Mouse (Mus musculus) liver, embryonic 13.5 days (tissue): Measurements from ENCODE around the gene Klrb1c. TPM values are rescaled to one million over a fixed set of nuclear protein-coding genes. Genes with fewer than 3 reads are reported as not detected.
"Not testable (repeated sequence)": the region's sequence is repeated elsewhere in the genome, so short reads cannot be mapped to it uniquely, and the experiment has no call there.

Source experiments
- ATAC-seq: fragments of 200-750 bp; cut with Nextera tagmentation; 2 replicates; pipeline ENCODE4 v1.8.0; 2017; ENCODE audit warnings: low read depth, mild to moderate bottlenecking, moderate number of reproducible peaks, moderate library complexity
- DNase-seq: peaks from one replicate; pipeline ENCODE4 v3.0.0; 2022
- H3K27ac ChIP-seq: fragments of 300-500 bp; sonication (generic); 2 replicates; pipeline ENCODE4 v1.5.1; 2015; ENCODE audit warnings: moderate library complexity, mild to moderate bottlenecking, inconsistent platforms
- H3K27me3 ChIP-seq: fragments of 300-500 bp; sonication (generic); 2 replicates; pipeline ENCODE4 v1.6.1; 2015; ENCODE audit warnings: mild to moderate bottlenecking, inconsistent platforms
- H3K36me3 ChIP-seq: fragments of 300-500 bp; sonication (generic); 2 replicates; pipeline ENCODE4 v1.6.1; 2015; ENCODE audit warnings: mild to moderate bottlenecking, inconsistent platforms
- H3K4me1 ChIP-seq: fragments of 300-500 bp; sonication (generic); replicated peaks from 2 replicates; pipeline ENCODE4 v1.6.1; 2015; ENCODE audit warnings: inconsistent platforms
- H3K4me2 ChIP-seq: fragments of 300-500 bp; sonication (generic); 2 replicates; pipeline ENCODE4 v1.6.1; 2015; ENCODE audit warnings: inconsistent platforms, mild to moderate bottlenecking, moderate library complexity
- H3K4me3 ChIP-seq: fragments of 300-500 bp; sonication (generic); replicated peaks from 2 replicates; pipeline ENCODE4 v1.5.1; 2015; ENCODE audit warnings: mild to moderate bottlenecking, inconsistent platforms
- H3K9ac ChIP-seq: fragments of 300-500 bp; sonication (generic); 2 replicates; pipeline ENCODE4 v1.6.1; 2015; ENCODE audit warnings: mild to moderate bottlenecking, inconsistent platforms
- H3K9me3 ChIP-seq: fragments of 300-500 bp; sonication (generic); replicated peaks from 2 replicates; pipeline ENCODE4 v1.6.1; 2016; ENCODE audit warnings: inconsistent platforms
- WGBS: fragments of 180-500 bp; shearing (Covaris S2); methylation state at CpG from one replicate; pipeline ENCODE4 v1.1.7; 2015; ENCODE audit not compliant: insufficient replicate concordance; 5-methylcytosine and 5-hydroxymethylcytosine counted together
- polyA plus RNA-seq: library from polyadenylated mRNA; unstranded; fragments of >200 nt; fragmentation: Nextera tagmentation; extraction: Ambion mirVana; gene quantifications from 2 replicates; pipeline ENCODE4 v1.2.1, GENCODE M21; 2015

Gene Klrb1c
- polyA plus RNA-seq, 1 experiment from 2014 or later = 0.10 TPM

DNA sequence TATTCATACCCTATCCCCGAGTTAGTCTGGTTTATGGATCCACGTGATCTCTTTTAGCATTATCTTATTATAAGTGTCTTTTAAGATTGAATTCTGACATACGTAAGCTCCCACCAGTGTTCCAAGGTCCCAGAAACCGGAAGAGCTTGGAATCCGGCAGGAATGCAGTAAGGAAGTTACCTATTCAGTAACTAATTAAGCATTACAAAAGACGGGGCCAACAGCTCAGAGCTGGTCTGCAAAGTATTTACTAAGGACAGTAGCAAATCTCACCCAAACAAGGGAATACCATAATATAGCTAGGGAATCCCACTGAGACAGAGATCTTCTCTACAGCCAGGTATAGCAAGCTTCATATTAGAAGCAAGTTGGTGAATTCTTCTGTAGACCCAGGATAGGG, 42.0 kb downstream of the Klrb1c start:
- not testable (repeated sequence) for H3K4me1 ChIP-seq, H3K9me3 ChIP-seq, H3K36me3 ChIP-seq, DNase-seq, H3K27me3 ChIP-seq, H3K4me3 ChIP-seq, H3K27ac ChIP-seq, H3K9ac ChIP-seq, H3K4me2 ChIP-seq, ATAC-seq
- WGBS = 63% methylated on average over 6 of the region's 6 CpGs

DNA sequence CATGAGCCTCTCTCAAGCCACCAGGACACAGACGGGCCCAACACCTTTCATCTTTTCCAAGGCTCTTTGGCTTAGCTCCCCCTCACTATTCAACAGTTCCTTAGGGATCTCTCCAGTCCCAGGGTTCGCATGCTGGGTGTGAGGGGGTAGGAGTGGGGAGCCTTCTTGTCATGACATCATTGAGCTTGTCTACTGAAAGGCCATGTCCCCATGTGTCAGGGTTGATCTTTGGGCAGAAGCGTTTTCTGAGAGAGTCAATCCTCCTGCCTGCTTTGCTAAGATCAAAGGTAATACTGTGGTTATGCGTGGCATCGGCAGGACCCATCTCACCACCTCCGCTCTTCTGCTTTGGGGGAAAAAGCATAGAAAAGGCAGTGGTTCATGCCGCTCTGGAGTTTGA, 51.6 kb downstream of the Klrb1c start:
- no peaks in the 10 kb centered on the region for H3K4me1 ChIP-seq
- DNase-seq = no peak
- 71% methylated on average over 7 of the region's 7 CpGs for WGBS
- no peaks in the 10 kb centered on the region for H3K27me3 ChIP-seq
- H3K4me2 ChIP-seq = no peak overlapping the region
- no peak for ATAC-seq
- H3K9ac ChIP-seq = no peak overlapping the region
- H3K36me3 ChIP-seq = no peaks in the 10 kb centered on the region
- no peak overlapping the region for H3K4me3 ChIP-seq
- H3K9me3 ChIP-seq = no peaks in the 10 kb centered on the region
- no peak overlapping the region for H3K27ac ChIP-seq

DNA sequence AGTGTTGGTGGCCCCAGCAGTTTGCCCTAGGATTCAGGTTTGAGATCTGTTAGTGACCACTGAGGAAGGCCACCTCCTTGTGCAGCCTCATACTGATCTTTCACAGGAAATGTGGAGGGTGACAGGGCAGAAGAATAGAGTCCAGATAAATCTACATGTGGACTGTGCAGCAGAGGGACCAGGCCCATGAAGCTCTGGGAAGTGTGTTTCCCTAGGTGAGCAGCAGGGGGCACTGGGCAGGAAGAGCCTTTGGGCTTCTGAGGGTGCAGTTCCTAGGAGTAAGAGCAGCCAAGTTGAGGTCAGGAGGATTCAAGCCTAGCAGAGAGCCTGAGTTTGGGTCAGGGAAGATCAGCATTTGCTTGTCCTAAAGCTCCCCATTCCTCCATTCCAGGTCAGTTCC, 52.9 kb downstream of the Klrb1c start:
- H3K4me3 ChIP-seq = no peak overlapping the region
- H3K4me1 ChIP-seq = no peaks in the 10 kb centered on the region
- no peak for ATAC-seq
- H3K4me2 ChIP-seq = no peak overlapping the region
- H3K9ac ChIP-seq = no peak overlapping the region
- no peaks in the 10 kb centered on the region for H3K36me3 ChIP-seq
- H3K27ac ChIP-seq = no peak overlapping the region
- DNase-seq = no peak
- no peaks in the 10 kb centered on the region for H3K27me3 ChIP-seq
- no peaks in the 10 kb centered on the region for H3K9me3 ChIP-seq

DNA sequence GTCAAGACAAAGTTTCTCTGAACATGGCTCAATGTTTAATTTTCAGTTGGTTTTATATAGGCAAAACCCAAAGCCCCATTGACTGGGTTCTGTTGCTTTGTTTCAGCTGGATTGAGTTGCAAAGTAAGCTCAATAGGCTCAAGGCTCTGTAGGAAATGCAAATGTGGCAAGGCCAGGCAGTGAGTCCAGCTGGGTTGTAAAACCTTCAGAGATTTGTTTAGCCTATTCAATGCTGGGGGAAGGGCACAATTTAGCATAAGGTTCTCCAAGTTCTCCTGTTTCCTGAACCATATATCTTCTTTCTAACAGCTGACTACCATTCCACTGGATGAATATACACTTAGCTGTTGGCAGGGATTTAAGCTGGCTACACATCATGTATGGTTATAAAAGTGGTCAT, 54.1 kb downstream of the Klrb1c start:
- Histone ChIP-seq H3K9ac (no peak overlapping the region), H3K27ac (no peak overlapping the region), H3K27me3 (no peaks in the 10 kb centered on the region), H3K36me3 (no peaks in the 10 kb centered on the region), H3K4me3 (no peak overlapping the region), H3K4me1 (no peaks in the 10 kb centered on the region), H3K9me3 (no peaks in the 10 kb centered on the region), H3K4me2 (no peak overlapping the region)
- ATAC-seq (no peak), DNase-seq (no peak)

DNA sequence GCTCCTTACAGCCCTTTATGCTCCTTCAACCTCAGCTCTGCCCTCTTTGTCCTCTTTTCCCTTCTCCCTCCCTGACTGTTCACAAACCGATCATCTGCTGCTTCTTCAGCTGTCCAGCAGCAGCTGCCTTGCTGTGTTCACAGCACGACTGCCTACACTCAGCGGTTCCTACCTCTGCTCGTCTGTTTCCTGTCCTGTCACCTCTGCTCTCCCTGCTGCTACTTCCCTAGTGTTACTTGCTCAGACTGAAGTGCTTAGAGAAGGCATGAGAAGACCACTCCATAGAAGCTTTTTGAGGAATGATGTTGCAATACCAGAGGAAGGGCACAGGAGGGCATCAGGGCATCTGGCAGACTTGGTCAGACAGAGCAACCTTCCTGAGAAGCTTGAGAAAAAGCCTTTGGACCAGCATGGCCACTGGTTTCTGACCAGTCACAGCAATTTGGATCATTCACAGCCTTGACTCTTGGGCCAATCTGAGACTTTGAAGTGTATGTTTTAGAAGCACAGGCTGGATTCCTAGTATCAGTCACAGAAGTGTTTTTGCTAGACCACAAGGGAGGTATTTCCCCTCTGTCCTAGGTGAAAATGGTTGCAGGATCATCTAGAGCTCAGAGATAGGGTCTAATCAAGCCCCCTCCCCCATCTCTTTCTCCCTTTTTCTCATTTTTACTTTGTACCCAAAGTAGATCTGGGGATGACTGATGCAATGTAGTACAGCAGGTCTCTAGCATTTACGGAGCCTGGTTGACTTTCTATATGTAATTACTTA, 54.9 kb downstream of the Klrb1c start:
- H3K4me3 ChIP-seq = no peak overlapping the region
- ATAC-seq = no peak
- no peaks in the 10 kb centered on the region for H3K4me1 ChIP-seq
- 29% methylated on average over 5 of the region's 5 CpGs for WGBS
- DNase-seq = no peak
- no peaks in the 10 kb centered on the region for H3K36me3 ChIP-seq
- H3K27ac ChIP-seq = no peak overlapping the region
- H3K9ac ChIP-seq = no peak overlapping the region
- H3K4me2 ChIP-seq = no peak overlapping the region
- H3K27me3 ChIP-seq = no peaks in the 10 kb centered on the region
- no peaks in the 10 kb centered on the region for H3K9me3 ChIP-seq

DNA sequence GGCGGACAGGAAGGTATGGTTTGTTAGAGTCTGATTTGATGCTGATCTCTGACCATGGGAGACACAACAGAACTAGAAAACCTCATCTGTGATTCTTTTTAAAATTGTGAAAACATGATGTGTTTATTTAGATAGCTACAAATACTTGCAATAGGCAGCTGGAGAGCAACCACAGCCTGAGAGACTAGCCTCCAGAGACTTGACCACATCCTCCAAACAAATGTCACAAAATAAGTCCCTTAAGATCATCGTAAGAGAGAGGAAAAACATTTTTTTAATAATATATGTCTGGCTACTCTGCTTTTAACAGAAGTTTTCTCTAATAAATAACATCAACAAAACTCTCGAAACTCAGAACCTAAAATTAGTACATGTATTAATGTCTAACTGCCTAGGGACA, 57.0 kb downstream of the Klrb1c start:
- 58% methylated on average over 3 of the region's 3 CpGs for WGBS
- Histone ChIP-seq H3K27me3 (no peaks in the 10 kb centered on the region), H3K9me3 (no peaks in the 10 kb centered on the region), H3K36me3 (no peaks in the 10 kb centered on the region), H3K4me3 (no peak overlapping the region), H3K9ac (no peak overlapping the region), H3K27ac (no peak overlapping the region), H3K4me1 (no peaks in the 10 kb centered on the region), H3K4me2 (no peak overlapping the region)
- DNase-seq = no peak
- ATAC-seq = no peak

Other genes starting within 250 kb of the Klrb1c start
- 4.4 and 4.6 TPM in 2 replicates for gene A2ml1, start 207.6 kb downstream of the Klrb1c start, polyA plus RNA-seq
- 0.23 and 0.29 TPM in 2 replicates for gene Klrb1a, start 165.7 kb downstream of the Klrb1c start, polyA plus RNA-seq
- gene Clec2h, start 126.8 kb downstream of the Klrb1c start, polyA plus RNA-seq = not detected in 2 replicates
- gene Klrb1, start 66.2 kb downstream of the Klrb1c start, polyA plus RNA-seq = not detected in 2 replicates
- gene Gm44511, start 37.1 kb upstream of the Klrb1c start, polyA plus RNA-seq = 0.20 TPM in 1 of 2 replicates, not detected in the other
- 0.09 TPM in 1 of 2 replicates, not detected in the other for gene Klrb1b, start 37.1 kb upstream of the Klrb1c start, polyA plus RNA-seq
- gene Clec2i, start 98.4 kb upstream of the Klrb1c start, polyA plus RNA-seq = 0.09 and 0.16 TPM in 2 replicates
- gene BC035044, start 101.9 kb upstream of the Klrb1c start, polyA plus RNA-seq = 6.9 and 7.6 TPM in 2 replicates
- not detected in 2 replicates for gene Clec2g, start 145.2 kb upstream of the Klrb1c start, polyA plus RNA-seq